Mouse (Mus musculus) heart, embryonic 11.5 days (tissue): ENCODE data around the gene Usp24. TPM values are rescaled to one million over a fixed set of nuclear protein-coding genes. Genes with fewer than 3 reads are reported as not detected.
A peak's percentile ranks its signal among the peaks of the same experiment; 100 is the strongest.

Experiments used
- ATAC-seq: fragments of 200-750 bp; cut with Nextera tagmentation; replicated peaks from 2 replicates; pipeline ENCODE4 v1.8.0; 2017; ENCODE audit warnings: moderate library complexity; ENCODE audit not compliant: insufficient number of reproducible peaks, low FRiP score, low TSS enrichment
- H3K27ac ChIP-seq: fragments of 300-500 bp; sonication (generic); 2 replicates; pipeline ENCODE4 v1.5.1; 2014; ENCODE audit warnings: mild to moderate bottlenecking, low read depth, low read length
- H3K27me3 ChIP-seq: fragments of 300-500 bp; sonication (generic); 2 replicates; pipeline ENCODE4 v1.6.1; 2014; ENCODE audit warnings: mild to moderate bottlenecking, low read length, mixed read lengths; ENCODE audit not compliant: control insufficient read depth, insufficient read depth
- H3K36me3 ChIP-seq: fragments of 300-500 bp; sonication (generic); 2 replicates; pipeline ENCODE4 v1.6.1; 2014; ENCODE audit warnings: mild to moderate bottlenecking, low read length, moderate library complexity, mixed read lengths; ENCODE audit not compliant: control insufficient read depth, insufficient read depth
- H3K4me1 ChIP-seq: fragments of 300-500 bp; sonication (generic); 2 replicates; pipeline ENCODE4 v1.6.1; 2014; ENCODE audit warnings: low read length; ENCODE audit not compliant: control insufficient read depth, insufficient read depth
- H3K4me2 ChIP-seq: fragments of 300-500 bp; sonication (generic); 2 replicates; pipeline ENCODE4 v1.6.1; 2014; ENCODE audit warnings: mild to moderate bottlenecking, moderate library complexity
- H3K4me3 ChIP-seq: fragments of 300-500 bp; sonication (generic); 2 replicates; pipeline ENCODE4 v1.5.1; 2014; ENCODE audit warnings: low read depth, low read length
- H3K9ac ChIP-seq: fragments of 300-500 bp; sonication (generic); 2 replicates; pipeline ENCODE4 v1.6.1; 2014; ENCODE audit warnings: mild to moderate bottlenecking, low read depth, low read length, moderate library complexity
- H3K9me3 ChIP-seq: fragments of 300-500 bp; sonication (generic); replicated peaks from 2 replicates; pipeline ENCODE4 v1.6.1; 2016; ENCODE audit warnings: low read length; ENCODE audit not compliant: control insufficient read depth
- WGBS: fragments of 180-500 bp; shearing (Covaris S2); extraction: QIAGEN DNeasy Blood & Tissue Kit; methylation state at CpG from one replicate; pipeline ENCODE4 v1.1.7; 2014; ENCODE audit not compliant: insufficient replicate concordance; 5-methylcytosine and 5-hydroxymethylcytosine counted together
- polyA plus RNA-seq: library from polyadenylated mRNA; unstranded; fragments of >200 nt; fragmentation: Nextera tagmentation; extraction: Ambion mirVana; gene quantifications from 2 replicates; pipeline ENCODE4 v1.2.1, GENCODE M21; 2014

The Usp24 gene
- polyA plus RNA-seq, 1 experiment from 2014 or later = 10.7 TPM

GRCm38 (mm10) chr4:106314291-106314690 is 1.7 kb upstream of the Usp24 start:
- ATAC-seq = no peak
- H3K4me1 ChIP-seq = peaks cover 17% of the 10 kb centered on the region
- H3K9ac ChIP-seq = no peak overlapping the region
- H3K9me3 ChIP-seq = no peaks in the 10 kb centered on the region
- no peaks in the 10 kb centered on the region for H3K36me3 ChIP-seq
- H3K27ac ChIP-seq = no peak overlapping the region
- H3K4me3 ChIP-seq = no peak overlapping the region
- no peak overlapping the region for H3K4me2 ChIP-seq
- H3K27me3 ChIP-seq = no peaks in the 10 kb centered on the region

DNA sequence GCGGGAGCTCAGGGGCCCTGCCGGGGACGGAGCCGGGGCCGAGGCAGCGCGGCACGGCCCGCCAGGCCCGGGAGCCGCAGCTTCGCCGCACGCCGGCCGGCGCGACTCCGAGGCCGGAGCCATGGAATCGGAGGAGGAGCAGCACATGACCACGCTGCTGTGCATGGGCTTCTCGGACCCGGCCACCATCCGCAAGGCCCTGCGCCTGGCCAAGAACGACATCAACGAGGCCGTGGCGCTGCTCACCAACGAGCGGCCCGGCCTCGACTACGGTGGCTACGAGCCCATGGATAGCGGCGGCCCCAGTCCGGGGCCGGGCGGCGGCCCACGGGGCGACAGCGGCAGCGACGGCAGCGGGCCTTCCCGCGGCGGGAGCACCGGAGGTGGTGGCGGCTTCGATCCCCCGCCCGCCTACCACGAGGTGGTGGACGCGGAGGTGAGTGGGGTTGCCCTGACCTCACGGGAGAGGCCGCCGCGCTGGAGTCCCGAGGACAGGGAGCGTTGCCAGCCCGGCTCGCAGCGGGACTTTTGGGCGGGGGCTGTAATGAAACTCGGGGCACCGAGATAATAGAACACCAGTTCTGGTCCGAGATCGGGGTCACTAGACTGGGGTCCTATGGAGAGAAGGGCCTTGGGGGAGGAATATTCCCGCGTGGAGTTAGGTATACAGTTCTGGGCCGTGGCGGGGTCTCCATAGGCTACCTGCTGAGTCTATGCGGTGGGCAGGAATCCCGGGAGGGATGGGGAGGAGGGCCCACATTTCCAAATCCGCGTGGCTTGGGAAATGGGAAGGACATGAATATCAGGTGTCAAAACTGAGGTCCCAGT is 552 bp downstream of the Usp24 start:
- WGBS = under 1% methylated on average over 81 of the region's 81 CpGs
- Histone ChIP-seq H3K4me2 (peak overlapping the region; percentile 93), H3K4me3 (peak overlapping the region; percentile 88), H3K4me1 (peaks cover 24% of the 10 kb centered on the region), H3K27me3 (no peaks in the 10 kb centered on the region), H3K9me3 (no peaks in the 10 kb centered on the region), H3K36me3 (no peaks in the 10 kb centered on the region), H3K27ac (peak overlapping the region; percentile 93), H3K9ac (peak overlapping the region; percentile 98)
- ATAC-seq = peak; percentile 70

GRCm38 (mm10) chr4:106317179-106318055 is 1.4 kb downstream of the Usp24 start:
- peaks cover 24% of the 10 kb centered on the region for H3K4me1 ChIP-seq
- no peaks in the 10 kb centered on the region for H3K27me3 ChIP-seq
- peak overlapping the region; percentile 88 for H3K4me3 ChIP-seq
- WGBS = 18% methylated on average over 19 of the region's 19 CpGs
- no peaks in the 10 kb centered on the region for H3K36me3 ChIP-seq
- peak overlapping the region; percentile 7; the same call in 1 of the 2 replicates for H3K27ac ChIP-seq
- peak overlapping the region; percentile 93 for H3K4me2 ChIP-seq
- peak overlapping the region; percentile 98 for H3K9ac ChIP-seq
- H3K9me3 ChIP-seq = no peaks in the 10 kb centered on the region
- no peak for ATAC-seq

GRCm38 (mm10) chr4:106318208-106318607 is 2.2 kb downstream of the Usp24 start:
- Histone ChIP-seq H3K4me1 (peaks cover 24% of the 10 kb centered on the region), H3K9me3 (no peaks in the 10 kb centered on the region), H3K4me2 (peak overlapping the region; percentile 93), H3K9ac (peak overlapping the region; percentile 40; the same call in 1 of the 2 replicates), H3K4me3 (peak overlapping the region; percentile 88; the same call in 1 of the 2 replicates), H3K27ac (no peak overlapping the region), H3K36me3 (no peaks in the 10 kb centered on the region), H3K27me3 (no peaks in the 10 kb centered on the region)
- no peak for ATAC-seq
- WGBS = 83% methylated on average over 4 of the region's 4 CpGs

DNA sequence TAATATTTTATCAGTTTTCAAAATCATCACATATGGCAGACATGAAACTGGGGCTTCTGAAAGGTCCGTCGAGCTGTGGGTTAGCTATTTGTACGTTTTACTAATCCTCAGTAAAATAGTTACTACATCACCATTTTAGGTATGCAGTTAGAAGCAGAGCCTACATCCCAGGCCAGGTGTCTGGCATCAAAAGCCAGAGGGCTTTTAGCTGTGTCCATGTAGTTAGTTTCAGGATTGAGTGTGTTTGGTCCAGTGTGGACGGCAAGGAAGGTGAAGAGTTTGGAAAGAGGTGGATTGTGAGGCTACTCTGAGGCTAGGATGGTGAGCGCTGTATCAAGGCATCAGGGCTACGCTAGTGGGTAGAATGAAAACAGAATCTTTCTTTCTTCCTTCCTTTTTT is 3.0 kb downstream of the Usp24 start:
- no peak overlapping the region for H3K9ac ChIP-seq
- peaks cover 21% of the 10 kb centered on the region for H3K4me1 ChIP-seq
- 83% methylated on average over 6 of the region's 6 CpGs for WGBS
- no peak overlapping the region for H3K4me3 ChIP-seq
- H3K4me2 ChIP-seq = no peak overlapping the region
- H3K27me3 ChIP-seq = no peaks in the 10 kb centered on the region
- no peaks in the 10 kb centered on the region for H3K9me3 ChIP-seq
- H3K27ac ChIP-seq = no peak overlapping the region
- ATAC-seq = no peak
- H3K36me3 ChIP-seq = no peaks in the 10 kb centered on the region

DNA sequence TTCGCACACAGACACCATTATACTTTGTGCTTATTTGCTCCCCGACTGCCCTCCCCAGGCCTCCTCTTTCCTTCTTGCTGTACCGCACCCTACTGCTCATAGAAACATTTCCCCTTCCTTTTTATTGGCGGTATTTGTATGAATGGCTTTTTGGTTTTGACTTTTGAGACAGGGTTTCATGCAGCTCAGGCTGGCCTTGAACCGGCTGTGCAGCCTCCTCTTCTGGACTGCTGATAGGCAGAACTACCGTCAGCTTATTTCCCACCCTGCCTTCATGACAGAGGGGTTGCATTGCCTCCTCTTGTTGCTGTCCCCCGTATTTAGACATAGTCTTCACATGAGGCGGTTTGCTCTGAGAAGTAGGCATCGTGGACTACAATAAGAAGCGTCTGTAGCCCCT is 6.8 kb downstream of the Usp24 start:
- Histone ChIP-seq H3K4me1 (peaks cover 26% of the 10 kb centered on the region), H3K9me3 (no peaks in the 10 kb centered on the region), H3K27ac (no peak overlapping the region), H3K4me2 (no peak overlapping the region), H3K27me3 (no peaks in the 10 kb centered on the region), H3K4me3 (no peak overlapping the region), H3K9ac (no peak overlapping the region), H3K36me3 (no peaks in the 10 kb centered on the region)
- WGBS = 83% methylated on average over 10 of the region's 10 CpGs
- no peak for ATAC-seq

GRCm38 (mm10) chr4:106323318-106323717 is 7.3 kb downstream of the Usp24 start:
- no peak for ATAC-seq
- peaks cover 22% of the 10 kb centered on the region for H3K4me1 ChIP-seq
- no peak overlapping the region for H3K27ac ChIP-seq
- 68% methylated on average over 2 of the region's 2 CpGs for WGBS
- no peaks in the 10 kb centered on the region for H3K36me3 ChIP-seq
- no peak overlapping the region for H3K4me2 ChIP-seq
- no peaks in the 10 kb centered on the region for H3K27me3 ChIP-seq
- no peaks in the 10 kb centered on the region for H3K9me3 ChIP-seq
- H3K9ac ChIP-seq = no peak overlapping the region
- no peak overlapping the region for H3K4me3 ChIP-seq

GRCm38 (mm10) chr4:106327436-106327835 is 11.4 kb downstream of the Usp24 start:
- H3K27me3 ChIP-seq = no peaks in the 10 kb centered on the region
- no peak overlapping the region for H3K4me2 ChIP-seq
- no peaks in the 10 kb centered on the region for H3K9me3 ChIP-seq
- no peaks in the 10 kb centered on the region for H3K36me3 ChIP-seq
- 0 out of 2 replicates have a peak overlapping the region, but pooled peaks have one; percentile 4 for H3K27ac ChIP-seq
- H3K9ac ChIP-seq = no peak overlapping the region
- ATAC-seq = no peak; the same call in 1 of the 2 replicates
- H3K4me1 ChIP-seq = peaks cover 19% of the 10 kb centered on the region
- 26% methylated on average over 5 of the region's 5 CpGs for WGBS
- no peak overlapping the region for H3K4me3 ChIP-seq
